ENCODE assay signal across 8 mouse cellular contexts in the genomic region with DNA sequence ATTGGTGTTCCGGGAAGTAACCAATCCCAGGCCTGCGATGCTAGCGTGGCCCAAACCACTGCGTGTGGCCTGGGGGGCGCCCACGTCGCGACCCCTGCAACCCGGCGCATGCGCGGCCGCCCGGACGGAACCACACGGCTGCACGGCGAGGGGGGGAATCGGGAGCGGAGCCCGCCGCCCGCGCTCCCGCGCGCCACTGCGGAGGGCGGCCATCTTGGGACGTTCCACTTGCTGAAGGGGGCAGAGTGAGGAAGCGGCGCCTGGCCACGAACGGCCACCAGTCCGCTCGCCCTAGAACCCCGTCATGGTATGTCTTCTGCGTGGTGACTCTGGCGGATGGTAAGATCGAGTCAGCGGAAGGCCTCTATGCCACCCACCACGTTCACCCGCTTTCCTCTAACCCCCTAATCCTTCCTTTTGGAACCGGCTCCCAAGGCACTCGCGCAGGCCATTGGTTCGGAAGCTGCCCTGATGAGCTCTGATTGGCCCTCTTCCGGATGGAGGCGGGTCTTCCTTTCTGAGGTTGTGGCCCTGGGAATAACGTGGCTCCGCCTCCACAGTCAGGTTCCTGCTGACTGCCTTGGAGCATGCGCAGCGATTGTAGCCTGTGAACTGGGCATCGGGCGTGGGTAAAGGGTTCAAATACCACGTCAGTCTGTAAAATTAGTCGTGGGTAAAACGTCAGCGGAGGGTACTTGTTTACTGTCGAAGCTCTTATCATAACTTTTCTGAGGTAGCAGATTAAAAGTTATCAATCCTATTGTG. TPM values are rescaled to one million over a fixed set of nuclear protein-coding genes. Genes with fewer than 3 reads are reported as not detected.
A peak's percentile ranks its signal among the peaks of the same experiment; 100 is the strongest.
DNase-seq lines count a peak whose midpoint lies in the region; ATAC-seq and TF ChIP-seq lines count a peak whose summit lies in the region.
"Not testable (repeated sequence)": the region's sequence is repeated elsewhere in the genome, so short reads cannot be mapped to it uniquely, and the experiment has no call there.

A gene (plus strand): TSS at position 199 of the 765 bp plus-strand sequence.

- not testable (repeated sequence) for H3K36me3 ChIP-seq in MEL (ENCODE audit: control insufficient read depth in 1 of 2, insufficient read depth in 2 of 2, low read length in 2 of 2); lung, embryonic 16.5 days (ENCODE audit: control insufficient read depth, insufficient read depth, low read length)

- not testable (repeated sequence) for TF ChIP-seq EP300 in MEL (IDR thresholded peaks at IDR 0.05; ENCODE audit: low read depth in 1 of 2, low read length in 2 of 2)

- WGBS in lung, embryonic 16.5 days, result 8% methylated on average over 24 of the region's 60 CpGs

- ATAC-seq in hematopoietic stem cell, adult 5-6 weeks (replicated peaks in 1 of 2; ENCODE audit: insufficient read depth in 1 of 2, low FRiP score in 2 of 2, low TSS enrichment in 1 of 2, low read depth in 1 of 2, poor library complexity in 2 of 2, severe bottlenecking in 2 of 2), result peak; percentile 95 to 99
- ATAC-seq in lung, embryonic 16.5 days (ENCODE audit: low read depth), result peak; percentile 97

- peak within 1 kb of the TSS; percentile 89 for H3K9ac ChIP-seq in MEL (ENCODE audit: control insufficient read depth, low read depth, low read length, poor library complexity, severe bottlenecking)
- H3K9ac ChIP-seq in lung, embryonic 16.5 days (ENCODE audit: low read length), result peak within 1 kb of the TSS; percentile 56

- not testable (repeated sequence) for TF ChIP-seq CTCF in MEL (IDR thresholded peaks at IDR 0.05 in 2 of 3, conservative IDR thresholded peaks at IDR 0.05 in 1 of 3; ENCODE audit: control insufficient read depth in 1 of 3, insufficient read depth in 1 of 3, low read depth in 2 of 3, low read length in 3 of 3, poor library complexity in 1 of 3, severe bottlenecking in 1 of 3)

- not testable (repeated sequence) for H3K9me3 ChIP-seq in MEL (replicated peaks; ENCODE audit: insufficient read depth, low read length); lung, embryonic 16.5 days (ENCODE audit: control insufficient read depth, low read length)

- TF ChIP-seq RAD21 in MEL (IDR thresholded peaks at IDR 0.05; ENCODE audit: low read depth, low read length), result not testable (repeated sequence)

- DNase-seq in MEL (ENCODE audit: low read depth, low spot score), result peak; percentile 99
- peak; percentile 88 for DNase-seq in cerebellum, adult 8-10 months
- DNase-seq in forelimb bud, embryonic 11.5 days (ENCODE audit: low read depth, low spot score), result peak; percentile 92
- DNase-seq in layer of hippocampus, adult 9-10 months (ENCODE audit: low spot score), result peak; percentile 91
- peak; percentile 52 for DNase-seq in ovary, postnatal 10 days (ENCODE audit: low spot score)
- DNase-seq in thymus, postnatal 10 days (ENCODE audit: low spot score in 2 of 2), result peak; percentile 85 to 90

- H3K4me3 ChIP-seq in MEL (ENCODE audit: control insufficient read depth in 1 of 2, insufficient read depth in 1 of 2, low read depth in 2 of 2, low read length in 2 of 2), result peak within 1 kb of the TSS; percentile 81 to 88
- peak within 1 kb of the TSS; percentile 45 for H3K4me3 ChIP-seq in lung, embryonic 16.5 days (ENCODE audit: low read length)

- not testable (repeated sequence) for H3K79me2 ChIP-seq in MEL (ENCODE audit: control insufficient read depth, insufficient read depth, low read length, poor library complexity)

- H3K27ac ChIP-seq in MEL (ENCODE audit: control insufficient read depth, low read depth, low read length), result peak within 1 kb of the TSS; percentile 68
- 0 out of 2 replicates have a peak within 1 kb of the TSS, but pooled peaks have one; percentile 43 for H3K27ac ChIP-seq in lung, embryonic 16.5 days (ENCODE audit: low read length)

- peak in 1 of 2 experiments; percentile 89; a peak in 2 of 4 replicates for TF ChIP-seq POLR2A in MEL (IDR thresholded peaks at IDR 0.05; ENCODE audit: control insufficient read depth in 1 of 2, insufficient read depth in 1 of 2, low read depth in 1 of 2, low read length in 2 of 2, poor library complexity in 1 of 2)

- H3K27me3 ChIP-seq in MEL (ENCODE audit: control insufficient read depth in 1 of 2, insufficient read depth in 2 of 2, low read length in 2 of 2); lung, embryonic 16.5 days (ENCODE audit: control insufficient read depth, insufficient read depth, low read depth, low read length): not testable (repeated sequence)

- not testable (repeated sequence) for H3K4me1 ChIP-seq in MEL (ENCODE audit: control insufficient read depth in 1 of 2, insufficient read depth in 2 of 2, low read length in 2 of 2); lung, embryonic 16.5 days (replicated peaks; ENCODE audit: control insufficient read depth, insufficient read depth, low read length)

- peak within 1 kb of the TSS; percentile 51 for H3K4me2 ChIP-seq in lung, embryonic 16.5 days (ENCODE audit: low read depth, low read length)

TF ChIP-seq in MEL, 35 proteins besides CTCF, POLR2A, EP300 and RAD21:
- TF ChIP-seq MYC (IDR thresholded peaks at IDR 0.05; ENCODE audit: low read depth, low read length), result peak; percentile 82; the same call in 1 of the 2 replicates
- peak; percentile 73 for TF ChIP-seq TBP (IDR thresholded peaks at IDR 0.05; ENCODE audit: low read depth, low read length)
- peak; percentile 97 for TF ChIP-seq CHD1 (IDR thresholded peaks at IDR 0.05; ENCODE audit: low read depth, low read length)
- 0 out of 2 replicates have a peak, but pooled peaks have one; percentile 63 for TF ChIP-seq E2F4 (IDR thresholded peaks at IDR 0.05; ENCODE audit: borderline replicate concordance, low read depth, low read length)
- peak; percentile 87 for TF ChIP-seq MXI1 (IDR thresholded peaks at IDR 0.05; ENCODE audit: low read depth, low read length)
- TF ChIP-seq NRF1 (IDR thresholded peaks at IDR 0.05; ENCODE audit: insufficient read depth, low read depth, low read length, poor library complexity, severe bottlenecking), result peak; percentile 96
- TF ChIP-seq HCFC1 (IDR thresholded peaks at IDR 0.05; ENCODE audit: low read depth, low read length), result peak; percentile 72
- TF ChIP-seq NELFE (IDR thresholded peaks at IDR 0.05; ENCODE audit: low read depth, low read length), result peak; percentile 88
- peak; percentile 47; the same call in 1 of the 2 replicates for TF ChIP-seq ELF1 (IDR thresholded peaks at IDR 0.05; ENCODE audit: low read depth, low read length)
- TF ChIP-seq ZMIZ1 (IDR thresholded peaks at IDR 0.05; ENCODE audit: low read depth, low read length), result peak; percentile 66; the same call in 1 of the 2 replicates
- peak; percentile 61; the same call in 1 of the 2 replicates for TF ChIP-seq SIN3A (IDR thresholded peaks at IDR 0.05; ENCODE audit: low read length)
- peak; percentile 77; the same call in 1 of the 2 replicates for TF ChIP-seq MAX (IDR thresholded peaks at IDR 0.05; ENCODE audit: low read length)
- peak; percentile 91 for TF ChIP-seq POLR2AphosphoS2 (IDR thresholded peaks at IDR 0.05; ENCODE audit: low read length)
- TF ChIP-seq ETS1 (IDR thresholded peaks at IDR 0.05; ENCODE audit: low read depth, low read length), result peak; percentile 38; the same call in 1 of the 2 replicates
- peak; percentile 15; the same call in 1 of the 2 replicates for TF ChIP-seq TCF12 (IDR thresholded peaks at IDR 0.05; ENCODE audit: low read depth, low read length)

RNA-seq across cellular contexts. Expression of the gene that starts here (rescaled TPM):
- total RNA-seq in MEL (2012; rRNA removed), result 13.9 and 16.0 TPM in 2 replicates
- 10 to 100 TPM in 1 of 2 experiments, not detected in 1; 36.1 TPM for polyA plus RNA-seq in MEL (2012; ENCODE audit: insufficient read depth in 1 of 2, insufficient read length in 2 of 2, low read depth in 1 of 2, low replicate concordance in 2 of 2, missing spikeins in 1 of 2)
- 31.2 and 46.8 TPM in 2 replicates for total RNA-seq in hematopoietic stem cell, adult 5-6 weeks (2017)
- 102 and 122 TPM in 2 replicates for polyA plus RNA-seq in lung, embryonic 16.5 days (2015; fragmentation: Nextera tagmentation; extraction: Ambion mirVana)

Comparison
In these comparisons a context has a peak if more than half of its experiments do, and no peak if none do; other contexts are left out.
1. Peak in every context shown above with its lines: DNase-seq, ATAC-seq, H3K4me3 ChIP-seq and H3K27ac ChIP-seq.